Mouse (Mus musculus) heart, postnatal 14 days (tissue): ENCODE results near the gene Ccdc181. TPM values are rescaled to one million over a fixed set of nuclear protein-coding genes. Genes with fewer than 3 reads are reported as not detected.

Source experiments
- DNase-seq, 2 experiments: peaks; one replicate each; pipeline ENCODE4 v3.0.0; 2021 to 2022
- intact Hi-C: fragments of 180-260 bp; cut with DNase I; formaldehyde crosslinking; loops from one replicate; pipeline ENCODE4 v1.15.1; 2025
- total RNA-seq, 2 experiments: library from RNA; stranded (reverse); gene quantifications; 2 replicates each; pipeline ENCODE4 v1.2.3; 2021

Gene Ccdc181
- total RNA-seq, 2 experiments from 2014 or later: 5.9 to 7.4 TPM

DNA sequence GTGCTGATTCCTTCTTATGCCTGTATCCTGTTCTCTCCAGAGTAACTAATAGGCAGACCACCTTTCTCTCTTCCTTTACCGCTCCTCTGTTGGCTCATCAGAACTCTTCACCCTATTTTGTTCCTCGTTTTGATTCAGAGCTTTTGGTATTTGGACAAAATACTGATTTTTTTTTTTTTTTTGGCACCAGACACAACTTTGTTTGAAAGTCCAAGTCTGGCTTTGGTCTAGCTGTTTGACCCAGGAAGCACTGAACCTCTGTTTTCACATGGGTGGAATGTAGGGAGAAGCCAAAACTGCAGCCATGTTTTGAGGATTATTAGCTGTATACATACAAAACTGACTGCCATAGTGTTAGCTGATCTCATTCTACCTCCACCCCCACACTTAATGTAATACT is 49.5 kb downstream of the Ccdc181 start:
- intact Hi-C loops: no loop called here
- no peak for DNase-seq

DNA sequence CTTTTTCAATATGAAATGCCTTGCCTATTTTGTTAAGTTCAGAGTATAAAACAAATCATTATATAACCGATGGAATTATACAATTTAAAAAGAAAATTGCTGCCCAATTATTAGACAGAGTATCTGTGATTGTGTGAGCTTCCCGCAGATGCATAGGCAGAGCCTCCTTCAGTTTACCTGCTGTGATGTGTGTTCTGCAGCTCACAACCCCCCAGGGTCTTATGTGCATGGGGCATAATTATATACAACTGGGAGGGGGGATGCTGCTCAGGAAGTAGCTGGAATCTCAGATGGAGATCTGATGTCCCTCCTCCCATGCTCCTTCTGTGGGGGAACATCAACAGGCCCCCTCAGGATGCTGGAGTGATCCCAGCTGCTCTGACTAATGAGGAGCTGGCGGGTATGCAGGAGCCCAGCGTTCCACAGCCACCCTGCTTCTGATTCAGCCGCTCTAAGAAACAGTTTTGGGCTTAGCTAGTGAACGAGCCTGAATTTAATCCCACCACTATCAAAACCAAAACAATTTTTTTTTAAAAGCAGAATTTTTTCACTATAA is 51.3 kb downstream of the Ccdc181 start:
- intact Hi-C loops: no loop called here
- peak in 1 of 2 experiments; percentile 36 for DNase-seq

DNA sequence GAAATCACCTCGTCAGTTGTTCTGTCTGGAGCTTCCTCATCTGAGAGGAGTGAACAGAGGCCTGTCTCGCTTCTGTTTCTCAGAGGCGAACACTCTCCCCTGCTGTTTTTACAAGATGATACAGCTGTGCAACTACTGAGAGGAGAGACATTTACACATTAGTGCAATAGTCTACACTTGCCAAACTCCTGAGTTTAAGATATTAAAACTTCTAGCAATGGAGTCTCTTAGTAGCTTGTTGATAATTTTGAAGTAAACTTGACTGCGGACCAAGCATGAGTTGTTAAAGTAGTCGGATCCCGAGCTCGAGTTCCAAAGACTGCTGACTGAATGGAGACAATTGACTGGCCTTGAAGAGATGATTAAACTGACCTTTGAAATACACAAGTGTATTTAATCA is 52.4 kb downstream of the Ccdc181 start:
- intact Hi-C loops: no loop called here

DNA sequence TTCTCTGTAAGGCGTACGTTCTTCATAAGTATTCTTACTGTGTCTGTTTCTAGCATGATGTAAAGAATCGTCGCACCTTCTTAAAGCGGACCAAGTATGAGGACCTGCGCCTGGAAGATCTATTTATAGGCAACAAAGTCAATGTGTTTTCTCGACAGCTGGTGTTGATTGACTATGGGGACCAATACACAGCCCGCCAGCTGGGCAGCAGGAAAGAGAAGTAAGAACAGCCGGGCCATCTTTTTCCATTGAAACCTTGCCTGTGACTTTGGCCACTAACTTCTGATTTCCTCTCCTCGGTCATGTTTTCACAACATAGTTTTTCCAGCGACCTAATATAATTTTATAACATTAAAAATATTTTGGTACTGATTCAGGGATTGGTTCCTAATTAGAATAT is 57.2 kb downstream of the Ccdc181 start:
- intact Hi-C loops: no loop called here
- no peak for DNase-seq

More for the DNA sequence above, 52.4 kb downstream of the Ccdc181 start:
- DNase-seq: no peak

DNA sequence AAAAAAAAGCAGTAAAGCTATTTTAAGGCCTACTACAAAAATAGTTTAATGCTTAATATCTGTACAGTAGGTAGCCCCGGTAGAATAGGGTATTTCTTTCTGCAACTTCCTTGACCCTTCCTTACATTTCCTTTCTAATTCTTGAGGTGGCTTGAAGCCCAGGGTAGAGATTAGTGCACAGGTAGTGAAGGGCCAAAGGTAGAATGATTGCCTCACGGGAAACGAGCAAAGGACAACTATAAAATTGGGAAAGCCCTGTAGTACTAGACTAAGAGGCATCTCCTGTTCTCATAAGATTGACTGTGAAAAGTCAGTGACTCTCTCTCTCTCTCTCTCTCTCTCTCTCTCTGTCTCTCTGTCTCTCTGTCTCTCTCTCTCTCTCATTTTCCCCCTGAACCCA is 60.0 kb downstream of the Ccdc181 start:
- intact Hi-C loops: no loop called here
- DNase-seq: no peak

DNA sequence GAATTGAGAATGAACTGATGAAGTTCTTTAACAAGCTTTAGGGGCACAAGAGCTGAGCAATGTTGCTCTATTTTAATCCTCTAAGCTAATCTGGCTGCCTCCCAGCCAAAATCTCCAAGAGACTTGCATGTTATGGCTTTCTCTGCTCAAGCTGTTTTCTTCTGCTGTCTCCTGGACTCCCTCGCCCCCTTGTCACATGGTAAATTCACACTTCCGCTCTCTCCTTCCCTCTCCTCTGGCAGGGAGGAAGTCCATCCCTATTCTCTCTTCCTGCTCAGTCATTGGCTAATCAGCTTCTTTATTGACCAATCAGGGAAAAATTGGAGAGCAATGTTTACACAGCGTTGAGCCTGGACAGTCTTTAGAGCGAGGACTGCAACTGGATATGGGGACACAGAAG is 60.5 kb downstream of the Ccdc181 start:
- DNase-seq: no peak

More for the DNA sequence above, 60.5 kb downstream of the Ccdc181 start:
- intact Hi-C loops: no loop called here

Other genes with a start within 250 kb of the Ccdc181 start
- gene Sele, start 227.4 kb upstream of the Ccdc181 start, total RNA-seq: 1 to 10 TPM in 1 of 2 experiments, under 1 TPM in 1; 0.98 to 1.0 TPM
- gene Sell, start 213.6 kb upstream of the Ccdc181 start, total RNA-seq: 1 to 10 TPM; 1.1 to 2.6 TPM
- 1 to 10 TPM; 1.5 to 1.9 TPM for gene Selp, start 160.3 kb upstream of the Ccdc181 start, total RNA-seq
- gene F5, start 123.7 kb upstream of the Ccdc181 start, total RNA-seq: 1 to 10 TPM; 1.7 to 2.4 TPM
- 1 to 10 TPM; 6.5 to 7.2 TPM for gene Slc19a2, start 26.5 kb upstream of the Ccdc181 start, total RNA-seq
- gene Nme7, start 28.5 kb downstream of the Ccdc181 start, total RNA-seq: 1 to 10 TPM; 4.0 to 4.8 TPM
- gene Blzf1, start 31.9 kb downstream of the Ccdc181 start, total RNA-seq: 10 to 100 TPM; 23.0 to 27.3 TPM
- 100 to 1,000 TPM; 452 to 466 TPM for gene Atp1b1, start 182.8 kb downstream of the Ccdc181 start, total RNA-seq